Mouse (Mus musculus): ENCODE results near the gene Slc45a2.

DNA sequence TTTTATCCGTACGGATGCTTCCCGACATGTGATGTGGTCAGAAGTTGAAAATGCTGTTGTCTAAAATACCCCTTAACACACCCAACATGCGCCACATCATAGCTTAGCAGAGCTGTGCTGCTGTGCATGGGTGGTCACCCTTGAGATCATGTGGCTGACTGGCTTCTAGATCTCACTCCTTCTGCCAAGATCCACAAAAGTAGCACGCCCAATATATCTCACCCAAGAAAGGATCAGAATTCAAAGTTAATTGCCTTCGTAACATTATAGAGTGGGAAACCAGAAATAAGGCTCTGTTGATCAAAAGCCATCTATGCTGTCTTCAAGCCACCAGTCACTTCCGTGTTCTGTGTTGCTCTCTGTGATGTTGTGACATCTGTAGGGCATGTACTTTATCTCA, 67.4 kb downstream of the Slc45a2 start:
- TF ChIP-seq CTCF (IDR thresholded peaks at IDR 0.05) (no peak), EP300 (IDR thresholded peaks at IDR 0.05) (no peak)

Measured in lung, postnatal 0 days (tissue).